In the genomic region with DNA sequence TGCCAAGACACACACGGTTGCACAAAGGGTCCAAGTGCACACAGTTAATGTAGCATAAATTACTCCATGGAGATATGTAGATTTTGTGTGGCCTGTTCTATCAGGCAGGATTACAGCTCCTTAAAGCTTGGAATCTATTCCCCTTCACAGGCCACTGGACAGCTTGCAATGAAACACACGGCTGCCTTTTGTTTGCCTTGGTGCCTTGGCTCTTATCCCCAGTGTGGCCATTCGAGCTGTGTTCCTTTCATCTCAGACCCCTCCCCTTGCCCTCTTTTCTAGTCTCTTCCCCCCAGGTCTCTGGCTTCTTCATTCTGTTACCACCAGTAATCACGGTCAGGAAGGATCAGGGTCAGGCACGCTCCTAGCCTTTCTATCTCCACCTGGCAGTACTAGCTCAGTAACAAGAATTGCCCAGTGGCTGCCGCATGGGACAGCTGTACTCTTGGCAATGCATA, we compare ENCODE assay signal across 13 mouse cellular contexts.
A peak's percentile ranks its signal among the peaks of the same experiment; 100 is the strongest.
DNase-seq lines count a peak whose midpoint lies in the region; ATAC-seq lines count a peak whose summit lies in the region.
"Had no signal": no experiment of that assay in that cellular context is flagged by ENCODE, and none has a peak within 500 bp of the region (broad histone marks: within the 10 kb centered on the region; RNA-seq: fewer than 3 reads in every experiment).

No protein-coding gene starts in this region.

- peak; percentile 68 for DNase-seq in heart, adult 11 months
- no peak for DNase-seq in heart, postnatal 14 days
- peak; percentile 86 for DNase-seq in midbrain, embryonic 11.5 days (ENCODE audit: low spot score, missing footprints)
- DNase-seq in midbrain, embryonic 14.5 days, result no peak
- peak; percentile 74 for DNase-seq in retina, postnatal 1 day
- no peak for DNase-seq in c-Kit-positive CD71-positive TER-119-positive erythroid progenitor cells, embryonic 14.5 days (ENCODE audit: low spot score)
- DNase-seq in layer of hippocampus, postnatal 25 days (ENCODE audit: extremely low spot score in 1 of 2, low spot score in 1 of 2), result no peak
- DNase-seq: thymus, postnatal 36 days had no signal

- intact Hi-C loops in heart, postnatal 14 days (cut with DNase I), result no loop called here

- H3K9me3 ChIP-seq in midbrain, embryonic 11.5 days (ENCODE audit: control insufficient read depth, low read length), result no peaks in the 10 kb centered on the region
- no peaks in the 10 kb centered on the region for H3K9me3 ChIP-seq in midbrain, embryonic 14.5 days (ENCODE audit: control insufficient read depth, low read length)
- H3K9me3 ChIP-seq in forebrain, embryonic 15.5 days, result no peaks in the 10 kb centered on the region
- H3K9me3 ChIP-seq: heart, embryonic 13.5 days; liver, embryonic 15.5 days had no signal

- no peak overlapping the region for H3K4me3 ChIP-seq in midbrain, embryonic 11.5 days (ENCODE audit: low read depth, low read length)
- H3K4me3 ChIP-seq in midbrain, embryonic 14.5 days (replicated peaks; ENCODE audit: low read depth, low read length), result no peak overlapping the region
- H3K4me3 ChIP-seq in forebrain, embryonic 15.5 days, result no peak overlapping the region
- H3K4me3 ChIP-seq: heart, embryonic 13.5 days; liver, embryonic 15.5 days had no signal

- H3K27me3 ChIP-seq in midbrain, embryonic 11.5 days (ENCODE audit: control insufficient read depth, insufficient read depth, low read length), result no peaks in the 10 kb centered on the region
- H3K27me3 ChIP-seq in midbrain, embryonic 14.5 days (ENCODE audit: control insufficient read depth, insufficient read depth, low read length), result no peaks in the 10 kb centered on the region
- no peaks in the 10 kb centered on the region for H3K27me3 ChIP-seq in forebrain, embryonic 15.5 days
- H3K27me3 ChIP-seq: heart, embryonic 13.5 days; liver, embryonic 15.5 days had no signal

- ATAC-seq in midbrain, embryonic 11.5 days (ENCODE audit: low FRiP score), result peak; percentile 67
- no peak for ATAC-seq in midbrain, embryonic 14.5 days (ENCODE audit: low FRiP score, low TSS enrichment)
- peak; percentile 54 for ATAC-seq in forebrain, embryonic 15.5 days (replicated peaks)
- ATAC-seq: inflammation-experienced regulatory T-cells, adult 6 months had no signal

- H3K4me1 ChIP-seq in midbrain, embryonic 11.5 days (ENCODE audit: control insufficient read depth, insufficient read depth, low read length), result peaks cover 3% of the 10 kb centered on the region; the same call in 1 of the 2 replicates
- H3K4me1 ChIP-seq in midbrain, embryonic 14.5 days (ENCODE audit: control insufficient read depth, insufficient read depth, low read length), result 0 out of 2 replicates have a peak, but pooled peaks cover 5% of the 10 kb centered on the region
- 0 out of 2 replicates have a peak, but pooled peaks cover 3% of the 10 kb centered on the region for H3K4me1 ChIP-seq in forebrain, embryonic 15.5 days
- H3K4me1 ChIP-seq: liver, embryonic 15.5 days had no signal

- H3K36me3 ChIP-seq in midbrain, embryonic 11.5 days (ENCODE audit: control insufficient read depth, insufficient read depth, low read length), result no peaks in the 10 kb centered on the region
- H3K36me3 ChIP-seq in midbrain, embryonic 14.5 days (ENCODE audit: control insufficient read depth, insufficient read depth, low read length), result no peaks in the 10 kb centered on the region
- no peaks in the 10 kb centered on the region for H3K36me3 ChIP-seq in forebrain, embryonic 15.5 days
- H3K36me3 ChIP-seq: heart, embryonic 13.5 days; liver, embryonic 15.5 days had no signal

- WGBS in midbrain, embryonic 11.5 days, result 16% methylated on average over 6 of the region's 6 CpGs
- WGBS in midbrain, embryonic 14.5 days, result 15% methylated on average over 6 of the region's 6 CpGs
- 22% methylated on average over 6 of the region's 6 CpGs for WGBS in forebrain, embryonic 15.5 days

- no peak overlapping the region for H3K9ac ChIP-seq in midbrain, embryonic 11.5 days (ENCODE audit: low read length)
- H3K9ac ChIP-seq in midbrain, embryonic 14.5 days (replicated peaks; ENCODE audit: low read length), result no peak overlapping the region
- H3K9ac ChIP-seq in forebrain, embryonic 15.5 days (replicated peaks), result no peak overlapping the region
- H3K9ac ChIP-seq: heart, embryonic 13.5 days; liver, embryonic 15.5 days had no signal

- no peak overlapping the region for H3K4me2 ChIP-seq in midbrain, embryonic 11.5 days
- H3K4me2 ChIP-seq in midbrain, embryonic 14.5 days (ENCODE audit: low read length), result no peak overlapping the region
- H3K4me2 ChIP-seq in forebrain, embryonic 15.5 days (replicated peaks), result no peak overlapping the region
- H3K4me2 ChIP-seq: heart, embryonic 13.5 days; liver, embryonic 15.5 days had no signal

- H3K27ac ChIP-seq in midbrain, embryonic 11.5 days (ENCODE audit: low read depth, low read length), result no peak overlapping the region
- H3K27ac ChIP-seq in midbrain, embryonic 14.5 days (replicated peaks; ENCODE audit: low read depth, low read length), result no peak overlapping the region
- H3K27ac ChIP-seq in forebrain, embryonic 15.5 days (replicated peaks), result no peak overlapping the region
- H3K27ac ChIP-seq: heart, embryonic 13.5 days; liver, embryonic 15.5 days; macrophage had no signal

Comparison
In these comparisons a context has a peak if more than half of its experiments do, and no peak if none do; other contexts are left out.
1. DNase-seq: peak in heart, adult 11 months (single experiment), midbrain, embryonic 11.5 days (single experiment) and retina, postnatal 1 day (single experiment); none in heart, postnatal 14 days (0 of 2), midbrain, embryonic 14.5 days (single experiment), c-Kit-positive CD71-positive TER-119-positive erythroid progenitor cells, embryonic 14.5 days (single experiment) and layer of hippocampus, postnatal 25 days (0 of 2).